Mouse (Mus musculus) heart, adult 9 months (tissue): ENCODE results near the gene Metap1d.

Source experiments
- DNase-seq, 2 experiments: peaks; one replicate each; pipeline ENCODE4 v3.0.0; 2022; ENCODE audit warnings: low spot score in 2 of 2

Gene Metap1d

DNA sequence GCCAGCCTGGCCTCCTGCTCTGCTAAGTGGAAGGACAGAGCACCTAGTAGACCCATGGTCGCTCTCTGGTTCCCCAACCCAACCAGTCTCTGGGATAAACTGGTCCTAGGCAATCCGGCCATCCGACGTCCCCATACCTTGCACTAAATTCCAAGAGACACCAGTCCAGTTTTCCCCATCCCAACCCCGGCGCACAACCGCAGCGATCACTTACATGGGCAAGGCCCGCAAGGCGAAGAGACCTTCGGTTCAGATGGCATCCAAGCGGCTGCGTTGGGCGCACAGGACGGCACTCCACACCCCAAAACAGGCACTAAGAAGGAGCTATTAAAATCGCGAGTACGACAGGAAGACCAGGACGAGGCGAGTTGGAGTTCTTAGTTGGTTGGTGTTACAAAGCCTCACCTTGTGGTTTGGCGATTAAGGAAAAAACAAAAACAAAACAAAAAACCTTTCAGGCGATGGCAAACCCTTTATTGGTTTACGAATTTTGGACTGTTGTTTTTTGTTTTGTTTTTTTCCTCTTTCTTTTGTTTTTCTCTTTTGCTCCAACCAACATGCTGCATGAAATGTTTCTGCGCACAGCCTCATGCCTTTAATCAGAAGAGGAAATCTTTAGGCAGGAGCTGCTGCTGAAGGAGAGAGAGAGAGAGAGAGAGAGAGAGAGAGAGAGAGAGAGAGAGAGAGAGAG lies 74.4 kb downstream of the Metap1d start:
- no peak for DNase-seq

DNA sequence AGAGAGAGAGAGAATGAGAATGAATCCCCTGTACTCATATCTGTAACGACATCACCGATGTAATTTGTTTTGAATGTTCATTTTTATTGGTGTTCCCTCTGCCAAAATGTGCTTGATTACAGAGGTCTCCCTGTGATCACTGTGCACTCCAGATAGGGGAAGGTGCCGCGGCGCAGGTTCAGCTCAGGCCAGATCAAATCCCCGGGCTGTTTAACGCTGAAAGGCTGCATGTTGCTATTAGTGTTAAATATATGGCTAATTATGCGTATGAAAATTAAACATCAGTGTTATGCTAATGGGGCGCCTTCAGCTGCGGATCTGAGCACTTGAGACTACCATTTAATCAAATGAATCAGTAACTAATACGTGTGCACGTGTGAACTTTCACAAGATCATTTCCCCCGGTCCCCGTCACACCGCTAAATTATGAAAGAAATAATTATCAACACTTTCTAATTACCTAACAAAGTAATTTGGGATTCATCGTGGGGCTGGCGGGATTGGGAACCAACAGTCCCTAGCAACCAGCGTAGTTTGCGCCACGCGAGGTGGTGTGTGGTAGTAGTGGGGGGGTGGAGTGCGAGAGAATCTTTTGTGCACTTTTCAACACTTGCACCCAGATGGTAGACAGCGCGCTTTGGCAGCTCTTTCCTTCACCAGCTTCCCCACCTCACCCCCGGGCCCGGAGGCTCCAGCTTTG lies 75.1 kb downstream of the Metap1d start, which contains the start of gene Dlx1:
TSS of gene Dlx1 (plus strand) at position 100 of the 700 bp plus-strand sequence.
- DNase-seq = no peak

DNA sequence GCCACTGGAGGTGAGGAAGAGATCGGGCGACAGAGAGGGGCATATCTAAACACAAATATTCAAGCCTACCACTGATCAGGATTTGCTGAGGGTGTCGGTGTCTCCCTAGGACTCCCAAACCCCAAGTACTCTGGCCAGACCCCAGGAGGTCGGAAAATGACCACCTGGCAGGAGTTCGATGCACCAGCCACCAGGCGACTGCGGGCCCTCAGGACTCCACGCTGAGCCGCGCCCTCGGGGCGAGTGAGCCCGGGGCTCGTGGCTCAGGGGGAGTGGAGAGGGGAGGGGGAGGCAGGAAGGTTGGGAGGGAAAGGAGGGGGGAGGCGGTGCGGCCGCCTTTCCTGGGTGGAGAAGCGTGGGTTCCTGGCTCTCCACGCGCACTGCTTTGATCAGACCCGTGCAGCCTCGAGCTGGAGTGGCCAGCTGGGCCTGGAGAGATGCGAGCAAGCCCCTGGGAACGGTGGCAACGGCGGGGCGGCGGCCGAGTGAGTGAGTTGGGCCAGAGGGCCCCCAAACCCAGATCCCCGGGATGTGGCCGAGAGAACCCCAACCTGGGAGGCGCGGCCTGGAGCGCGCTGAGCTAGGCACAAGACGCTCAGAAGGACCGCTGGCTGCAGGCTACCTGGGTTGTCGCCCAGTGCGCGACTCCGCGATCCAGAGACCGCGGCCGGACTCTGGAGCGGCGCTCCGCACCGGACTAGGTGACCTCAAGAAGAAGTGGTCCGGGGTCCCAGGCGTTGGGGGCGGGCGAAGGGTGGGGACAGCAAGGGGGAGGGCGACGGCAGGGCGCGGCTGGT lies 75.8 kb downstream of the Metap1d start:
- DNase-seq = no peak

DNA sequence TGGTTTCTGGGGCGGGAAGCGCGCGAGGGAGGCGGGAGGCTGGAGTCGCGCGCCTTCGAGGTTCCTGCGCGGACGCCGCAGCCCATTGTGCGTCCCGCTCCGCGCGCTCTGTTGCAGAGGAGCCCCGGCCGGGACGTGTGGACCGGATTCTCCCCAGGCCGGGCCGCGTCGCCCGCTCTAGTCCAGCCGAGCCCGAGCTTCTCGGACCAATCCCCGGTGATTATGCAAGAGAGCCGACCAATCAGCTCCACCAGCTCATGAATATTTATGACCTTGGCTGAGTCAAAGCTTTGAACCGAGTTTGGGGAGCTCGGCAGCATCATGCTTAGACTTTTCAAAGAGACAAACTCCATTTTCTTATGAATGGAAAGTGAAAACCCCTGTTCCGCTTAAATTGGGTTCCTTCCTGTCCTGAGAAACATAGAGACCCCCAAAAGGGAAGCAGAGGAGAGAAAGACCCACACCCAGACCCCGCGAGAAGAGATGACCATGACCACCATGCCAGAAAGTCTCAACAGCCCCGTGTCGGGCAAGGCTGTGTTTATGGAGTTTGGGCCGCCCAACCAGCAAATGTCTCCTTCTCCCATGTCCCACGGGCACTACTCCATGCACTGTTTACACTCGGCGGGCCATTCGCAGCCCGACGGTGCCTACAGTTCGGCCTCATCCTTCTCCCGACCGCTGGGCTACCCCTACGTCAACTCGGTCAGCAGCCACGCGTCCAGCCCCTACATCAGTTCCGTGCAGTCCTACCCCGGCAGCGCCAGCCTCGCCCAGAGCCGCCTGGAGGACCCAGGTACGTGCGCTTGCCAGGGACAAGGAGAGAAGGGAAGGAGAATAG lies 76.7 kb downstream of the Metap1d start:
- peak; percentile 66 to 72 for DNase-seq

DNA sequence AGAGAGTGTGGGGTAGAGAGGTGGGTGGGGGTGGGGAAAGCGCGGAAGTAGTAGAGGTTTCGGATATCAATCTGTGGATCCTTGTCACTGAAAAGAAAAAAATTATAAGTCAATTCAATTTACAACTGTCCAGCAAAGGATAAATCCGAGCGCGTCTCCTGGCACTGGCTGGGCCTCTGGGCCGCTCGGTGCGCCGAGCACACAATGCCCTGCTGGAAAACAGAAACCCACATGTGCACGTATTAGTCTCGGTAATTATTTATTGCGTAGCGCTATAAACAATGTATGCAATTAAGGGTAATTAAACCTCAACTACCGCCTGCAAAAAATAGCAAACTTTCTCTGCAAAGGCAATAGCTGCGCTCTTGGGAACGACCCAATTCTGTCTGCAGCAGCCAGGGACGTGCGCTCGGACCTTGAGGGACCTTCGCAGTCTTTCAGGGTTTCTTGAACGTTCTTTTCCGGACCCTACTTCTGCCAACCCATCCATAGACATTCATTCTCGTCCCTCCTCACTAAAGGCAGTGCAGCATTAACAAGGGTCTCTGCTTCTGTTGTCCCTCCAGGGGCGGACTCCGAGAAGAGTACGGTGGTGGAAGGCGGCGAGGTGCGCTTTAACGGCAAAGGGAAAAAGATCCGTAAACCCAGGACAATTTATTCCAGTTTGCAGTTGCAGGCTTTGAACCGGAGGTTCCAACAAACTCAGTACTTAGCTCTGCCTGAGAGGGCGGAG lies 77.5 kb downstream of the Metap1d start:
- DNase-seq = no peak

DNA sequence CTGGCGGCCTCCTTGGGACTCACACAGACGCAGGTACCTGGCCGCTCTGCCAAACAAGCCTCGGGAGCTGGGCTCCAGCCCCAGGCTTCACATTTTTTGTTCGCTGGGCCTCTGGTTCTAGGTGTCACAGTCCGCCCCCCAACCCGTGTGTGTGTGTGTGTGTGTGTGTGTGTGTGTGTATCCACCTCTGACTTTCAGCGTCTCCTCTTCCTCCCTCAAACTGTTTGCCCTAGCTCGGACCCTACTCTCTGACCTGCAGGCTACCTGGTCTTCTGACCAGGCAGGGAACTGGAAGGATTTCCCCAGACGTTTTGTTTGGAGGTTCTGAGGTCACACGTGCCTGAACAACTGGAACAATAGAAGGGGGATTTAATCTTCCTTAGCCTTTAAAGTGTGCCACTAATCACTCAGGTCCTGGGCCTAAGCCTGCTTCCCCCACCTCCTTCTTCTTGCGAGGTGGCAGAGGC lies 78.1 kb downstream of the Metap1d start:
- DNase-seq = no peak

DNA sequence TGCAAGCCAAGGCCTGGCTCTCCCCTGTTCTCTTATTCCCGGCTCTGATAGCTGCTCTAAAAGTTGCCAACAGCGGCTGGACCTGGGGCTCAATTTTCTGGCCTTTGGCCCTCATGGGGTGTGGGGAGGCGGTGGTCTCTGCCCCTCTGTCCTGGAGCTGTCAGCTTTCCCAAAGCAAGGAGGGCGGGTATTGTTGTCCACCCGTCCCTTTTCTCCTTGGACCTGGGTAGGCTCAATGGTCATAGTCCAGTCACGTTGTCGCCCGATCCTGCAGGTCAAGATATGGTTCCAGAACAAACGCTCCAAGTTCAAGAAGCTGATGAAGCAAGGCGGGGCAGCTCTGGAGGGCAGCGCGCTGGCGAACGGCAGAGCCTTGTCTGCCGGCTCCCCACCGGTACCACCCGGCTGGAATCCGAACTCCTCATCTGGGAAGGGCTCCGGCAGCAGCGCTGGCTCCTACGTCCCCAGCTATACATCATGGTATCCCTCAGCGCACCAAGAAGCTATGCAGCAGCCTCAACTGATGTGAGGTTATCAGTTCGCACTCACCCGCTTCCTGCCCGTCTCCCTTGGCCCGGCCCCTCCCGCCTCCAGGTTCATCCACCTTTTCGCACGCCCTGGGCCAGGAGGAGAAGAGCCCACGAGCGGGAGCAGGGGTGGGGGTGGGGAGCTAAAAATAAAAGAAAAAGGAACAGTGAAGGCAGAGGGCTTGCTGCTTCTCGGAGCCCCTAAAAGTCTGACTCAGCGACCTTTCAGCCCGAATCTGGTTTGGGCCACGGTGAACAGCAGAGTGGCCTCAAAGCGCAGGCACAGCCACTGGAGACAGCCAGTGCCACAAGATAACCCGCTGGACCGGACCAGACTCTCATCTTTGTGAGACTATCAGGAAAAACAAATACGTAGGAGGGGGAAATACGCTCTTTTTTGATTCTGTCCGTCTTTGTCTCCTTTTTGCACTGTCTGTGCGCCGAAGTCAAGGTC lies 79.2 kb downstream of the Metap1d start:
- no peak for DNase-seq

DNA sequence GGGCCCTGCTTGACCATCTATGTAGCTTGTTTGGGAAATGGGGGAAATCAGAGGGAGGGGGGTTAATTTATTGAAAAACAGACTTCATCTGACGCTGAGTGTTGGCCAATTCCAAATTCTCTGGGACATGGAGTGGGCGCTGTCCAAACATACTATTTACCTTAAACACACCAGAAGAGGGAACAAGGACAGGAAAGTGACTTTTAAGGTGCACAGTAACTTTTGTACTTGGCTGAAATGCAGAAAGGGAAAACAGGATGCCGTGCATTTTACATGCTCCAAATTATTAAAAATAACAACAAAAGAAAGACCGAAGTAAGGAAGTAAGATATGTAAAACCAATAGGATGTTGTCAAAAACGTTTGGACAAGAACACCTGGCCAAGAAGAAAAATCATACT lies 80.0 kb downstream of the Metap1d start:
- no peak for DNase-seq

DNA sequence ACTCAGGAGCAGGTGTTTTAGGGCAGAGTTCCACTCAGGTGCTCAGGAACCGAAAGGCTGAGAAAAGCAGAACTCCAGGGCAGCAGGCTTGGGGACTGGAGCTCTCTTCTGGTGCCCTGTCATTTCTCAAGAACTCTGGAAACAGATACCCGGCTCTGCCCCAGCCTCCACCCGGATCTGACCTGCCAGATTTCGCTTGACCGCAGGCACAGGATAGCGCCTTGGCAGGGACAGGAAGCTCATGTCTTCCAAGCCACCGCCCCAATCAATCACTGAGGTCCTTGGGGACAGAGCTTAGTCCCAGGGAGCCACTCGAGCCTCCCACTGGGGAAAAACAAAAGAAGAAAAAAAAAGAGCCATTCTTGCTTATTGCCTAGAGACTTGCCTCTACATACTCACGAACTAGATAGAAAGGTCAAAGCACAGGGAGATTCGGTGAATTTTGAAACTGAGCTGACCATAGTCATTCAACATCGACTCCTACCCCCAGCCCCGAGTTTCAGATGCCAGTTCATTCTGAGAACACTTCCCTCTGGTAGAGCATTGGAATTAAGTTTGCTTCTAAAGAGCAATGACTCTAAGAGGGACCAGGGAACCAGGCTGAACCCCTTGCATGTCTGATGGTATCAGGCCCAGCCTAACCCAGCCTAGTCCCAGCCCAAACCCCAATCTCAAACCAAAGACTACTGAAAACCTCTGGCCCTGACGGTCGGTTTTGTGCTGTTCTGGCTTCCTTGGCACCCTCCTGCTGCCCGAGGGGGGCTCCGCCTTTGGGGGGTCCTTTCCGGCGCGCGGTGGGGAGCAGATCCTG lies 81.4 kb downstream of the Metap1d start:
- DNase-seq = no peak

DNA sequence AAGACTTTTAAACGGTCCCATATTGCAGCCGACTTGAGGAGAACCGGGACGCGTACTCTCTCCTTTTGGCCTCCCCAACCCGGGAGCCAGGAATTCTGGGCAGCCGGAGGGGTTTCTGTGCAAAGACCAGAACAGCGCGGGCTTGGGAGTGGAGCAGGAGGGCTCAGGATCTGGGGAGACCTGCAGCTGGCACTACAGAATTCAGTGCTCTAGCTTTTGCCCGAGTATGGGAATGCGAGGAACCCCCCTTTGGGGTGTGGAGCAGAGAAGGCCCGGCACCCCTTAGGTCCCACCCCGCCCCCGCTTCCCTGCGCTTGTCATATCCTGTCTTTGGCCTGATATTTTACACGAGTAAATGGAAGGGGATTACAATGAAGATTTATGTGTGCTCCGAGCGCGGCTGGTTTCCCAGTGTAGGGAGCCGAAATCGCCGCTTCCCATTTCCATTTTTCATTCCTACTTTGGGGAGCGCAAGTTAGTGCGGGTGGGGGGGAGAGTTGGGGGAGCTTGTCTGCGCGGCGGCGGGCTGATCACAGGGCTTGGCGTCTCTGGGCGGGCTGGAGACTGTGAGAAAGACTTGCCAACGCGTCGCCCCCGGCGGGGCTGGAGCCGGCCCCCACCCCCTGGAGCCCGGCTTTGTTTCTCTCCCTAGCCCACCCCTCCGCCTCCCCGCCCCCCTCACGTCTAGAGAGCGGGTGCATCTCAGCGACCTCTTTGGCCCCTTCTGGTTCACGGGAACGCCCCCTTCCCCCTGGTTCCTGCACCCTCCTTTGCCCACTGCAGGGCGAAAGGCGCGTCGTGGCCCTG lies 87.7 kb downstream of the Metap1d start:
- DNase-seq = no peak

DNA sequence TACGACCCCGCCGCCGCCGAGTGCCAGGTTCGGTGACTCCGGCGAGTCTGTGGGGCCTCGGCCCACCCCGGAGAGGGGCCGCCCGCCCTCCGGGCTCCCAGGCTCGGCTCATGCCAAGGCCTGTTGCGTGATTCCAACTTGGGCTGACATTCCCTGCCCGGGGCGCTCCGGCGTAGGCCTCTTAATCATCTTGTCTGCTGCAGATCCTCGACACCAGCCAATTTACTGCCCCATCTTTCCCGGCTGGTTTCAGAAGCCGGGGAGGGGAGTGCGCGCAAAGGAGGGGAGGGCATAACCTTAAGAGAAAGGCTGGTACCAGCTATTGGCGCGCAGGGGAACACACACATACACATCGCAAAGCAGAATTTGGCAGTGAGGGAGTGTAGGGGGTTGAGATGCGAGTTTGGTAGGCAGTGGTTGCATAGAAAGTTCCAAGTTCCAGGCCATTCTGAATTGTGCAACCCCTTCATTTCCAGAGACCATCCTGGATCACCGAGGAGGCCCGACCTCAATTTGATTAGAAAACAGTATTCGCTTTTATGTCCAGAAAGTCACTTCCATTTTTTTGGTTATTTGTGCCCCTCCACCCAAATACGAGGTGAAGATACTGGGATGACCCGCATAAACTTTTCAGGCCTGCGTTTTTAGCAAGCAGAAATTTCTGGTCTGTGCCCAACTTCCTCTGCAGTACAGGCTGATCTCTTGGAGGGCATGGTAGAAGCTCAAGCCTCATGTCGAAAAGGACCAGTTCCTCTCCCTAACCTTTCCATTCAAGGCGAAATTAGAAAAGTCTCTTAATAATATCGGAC lies 88.5 kb downstream of the Metap1d start:
- no peak for DNase-seq

DNA sequence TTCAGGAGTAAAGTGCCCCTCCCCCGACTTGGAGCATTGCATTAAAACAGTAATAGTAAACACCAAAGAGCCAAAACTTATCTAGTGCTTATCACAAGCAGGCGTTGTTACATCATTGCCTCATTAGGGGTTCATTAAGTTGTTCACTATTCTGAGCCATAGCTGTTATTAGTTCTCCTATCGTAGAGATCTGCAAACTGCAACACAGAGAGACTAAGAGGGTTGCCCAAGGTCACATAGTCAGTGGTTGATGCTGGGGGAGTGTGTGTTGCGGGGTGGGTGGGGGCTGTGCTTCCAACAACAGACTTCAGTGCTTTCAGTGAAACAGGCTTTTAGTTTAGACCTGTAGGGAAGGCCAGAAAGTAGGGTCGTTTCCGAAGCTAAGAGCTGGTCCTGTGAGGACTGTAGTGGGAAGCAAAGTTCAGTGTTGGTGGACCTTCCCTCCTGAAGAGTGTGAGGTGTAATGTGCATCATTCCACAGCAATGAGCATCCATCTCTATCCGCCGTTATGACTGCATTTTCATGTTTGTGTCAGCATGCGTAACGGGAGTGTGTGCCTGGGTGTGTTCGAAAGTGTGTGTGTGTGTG lies 89.2 kb downstream of the Metap1d start:
- DNase-seq = no peak

DNA sequence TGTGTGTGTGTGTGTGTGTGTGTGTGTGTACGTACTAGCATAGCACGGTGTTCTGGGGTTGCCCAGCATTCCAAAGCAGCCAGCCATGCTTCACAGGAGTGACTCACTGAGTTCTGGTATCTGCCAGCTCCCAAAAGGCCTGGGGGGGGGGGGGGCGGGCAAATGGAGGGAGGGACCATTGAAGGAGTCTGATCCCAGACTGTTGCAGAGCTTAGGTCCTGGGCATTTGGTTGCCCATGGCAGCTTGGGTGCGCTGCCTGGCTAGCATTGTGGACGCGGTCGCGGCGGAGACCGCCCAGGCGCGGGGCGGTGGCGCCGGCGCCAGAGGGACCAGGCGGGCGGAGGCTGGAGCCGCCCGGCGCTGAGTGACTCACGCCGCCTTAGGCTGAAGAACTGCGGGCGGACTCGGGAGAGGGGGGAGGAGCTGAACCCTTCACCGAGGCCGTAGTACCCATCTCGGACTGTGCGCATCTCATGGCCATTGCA lies 89.8 kb downstream of the Metap1d start:
- no peak for DNase-seq

DNA sequence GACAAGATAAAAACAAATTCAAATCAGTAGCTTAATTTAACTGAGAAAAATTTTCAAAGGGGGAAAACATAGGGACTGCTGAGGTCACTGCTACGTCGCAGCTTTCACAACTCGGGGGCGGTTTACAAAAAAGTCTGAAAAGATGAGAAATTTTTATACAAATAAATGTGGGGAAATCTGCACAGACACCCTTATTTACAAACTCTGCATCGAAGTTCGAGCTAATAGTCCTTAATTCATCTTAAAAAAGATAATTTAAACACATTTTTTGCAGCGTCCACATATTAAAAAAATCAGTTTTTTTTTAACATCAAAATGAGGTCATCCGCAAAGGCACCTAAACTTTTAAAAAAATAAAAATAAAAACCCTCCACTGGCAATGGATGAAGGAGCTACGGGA lies 90.5 kb downstream of the Metap1d start:
- DNase-seq = no peak

DNA sequence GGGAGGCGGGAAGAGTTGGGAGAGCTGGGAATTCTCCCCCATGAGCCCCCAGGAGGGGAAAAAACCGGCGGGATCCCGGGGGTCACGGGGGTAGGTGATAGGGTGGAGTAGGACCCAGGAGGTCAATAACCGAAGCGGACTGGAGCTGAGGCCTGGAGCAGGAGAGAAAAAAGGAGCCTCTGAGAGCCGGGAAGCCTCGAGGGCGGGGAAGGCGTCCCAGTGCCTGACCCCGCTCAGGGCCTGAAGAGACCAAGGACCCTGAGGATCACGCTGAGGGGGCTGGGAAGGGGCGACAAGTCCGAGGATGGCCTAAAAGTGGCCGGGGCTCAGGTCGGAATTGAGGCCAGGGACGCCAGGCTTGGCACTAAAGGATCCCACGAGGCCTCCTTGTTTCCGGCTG lies 90.9 kb downstream of the Metap1d start:
- DNase-seq = no peak
